Mouse (Mus musculus) cerebellum, adult 9-10 months (tissue): ENCODE results near the gene Ccdc27.

Experiments
- DNase-seq: peaks from one replicate; pipeline ENCODE4 v3.0.0; 2022

The Ccdc27 gene

DNA sequence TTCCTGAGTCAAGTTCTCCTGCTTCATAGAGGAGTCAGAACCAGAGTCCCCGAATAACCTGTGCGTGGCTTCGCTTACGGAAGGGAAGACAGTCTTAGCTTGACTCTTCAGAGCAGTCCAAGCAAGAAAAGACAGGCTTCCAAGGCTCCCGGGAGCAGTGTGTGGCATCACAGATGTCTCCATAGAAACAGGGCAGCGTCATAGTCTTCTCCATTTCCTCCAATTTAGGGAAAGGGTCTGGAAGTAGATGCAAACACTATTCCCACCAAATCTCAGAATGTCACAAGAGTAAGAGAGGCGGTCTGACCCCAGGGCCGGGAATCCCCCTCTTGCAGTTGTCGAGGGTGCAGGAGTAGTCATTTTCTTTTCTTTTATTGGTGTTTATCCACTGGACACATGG is at the start of gene Ccdc27:
Gene Ccdc27 (minus strand): TSS at position 101 of the 400 bp plus-strand sequence.
- no peak for DNase-seq

DNA sequence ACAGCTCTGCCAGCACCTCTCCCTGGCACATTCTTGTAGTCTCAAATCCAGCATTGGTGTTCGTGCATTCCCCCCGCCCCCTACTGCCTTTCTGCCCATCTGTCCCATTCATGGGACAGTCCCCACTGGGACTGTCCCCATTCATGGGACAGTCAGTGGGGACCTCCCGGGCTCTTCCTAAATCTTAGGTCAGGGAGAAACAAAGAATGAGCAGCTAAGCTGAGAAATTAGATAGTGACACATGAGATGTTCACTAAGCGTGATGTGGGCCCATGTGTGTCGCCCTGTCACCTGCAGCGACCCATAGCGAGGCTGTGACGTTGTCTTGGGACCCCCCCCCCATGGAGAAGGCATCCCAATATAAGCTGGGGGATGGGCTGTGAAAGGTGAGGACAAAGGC is 48.9 kb upstream of the Ccdc27 start:
- no peak for DNase-seq

DNA sequence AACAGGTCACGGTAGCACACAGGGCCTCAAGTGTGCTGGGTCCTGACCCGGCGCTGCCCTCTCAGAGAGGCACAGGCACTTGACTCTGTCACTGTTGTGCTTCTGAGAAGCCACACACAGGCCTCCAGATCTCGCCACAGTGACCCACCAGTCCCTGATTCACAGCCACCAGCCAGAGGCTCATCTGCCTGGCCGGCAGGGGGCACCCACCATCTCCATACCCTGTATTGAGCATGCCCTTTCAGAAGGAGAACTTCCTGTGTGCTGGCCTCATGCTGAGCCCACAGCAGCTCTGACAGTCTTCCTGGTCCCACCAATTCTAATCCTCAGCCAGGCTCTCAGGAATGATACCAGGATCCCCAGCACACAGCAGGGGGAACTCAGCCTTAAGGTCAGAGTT is 46.7 kb upstream of the Ccdc27 start:
- DNase-seq = no peak

DNA sequence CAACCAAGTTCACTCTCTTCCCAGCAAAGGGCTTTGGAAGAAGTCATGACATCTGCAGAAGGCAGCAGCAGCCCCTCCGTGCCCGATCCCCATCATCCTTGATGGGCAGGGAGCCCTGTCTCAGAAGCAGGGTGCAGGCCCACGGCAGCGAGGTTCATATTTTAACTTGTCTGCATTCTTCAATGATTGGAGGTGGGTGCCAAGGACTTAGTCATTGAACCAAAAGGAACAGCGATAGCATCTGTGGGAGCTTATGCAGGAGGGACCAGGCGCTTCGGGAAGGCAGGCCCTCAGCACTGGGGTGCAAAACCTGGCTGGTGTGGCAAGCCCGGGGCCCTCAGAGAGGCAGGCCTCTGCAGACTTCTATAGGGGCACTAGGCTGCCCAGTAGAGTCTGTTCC is 44.0 kb upstream of the Ccdc27 start:
- DNase-seq = no peak

DNA sequence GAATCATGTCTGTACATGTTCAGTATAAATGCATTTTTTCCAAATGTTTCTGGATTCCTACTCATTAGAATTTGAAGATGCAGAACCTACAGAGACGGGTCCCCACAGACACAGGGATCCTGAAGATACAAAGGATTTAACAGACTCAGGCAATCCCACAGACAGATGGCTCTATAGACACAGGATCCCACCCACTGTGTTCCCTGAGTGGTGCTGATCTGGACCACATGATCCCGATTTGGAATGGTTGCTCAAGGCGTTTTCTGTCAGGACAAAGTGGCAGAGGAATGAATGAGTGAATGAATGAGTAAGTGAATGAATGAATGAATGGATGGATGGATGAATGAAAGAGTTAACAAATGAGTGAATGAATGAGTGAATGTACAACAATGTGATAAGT is 43.4 kb upstream of the Ccdc27 start:
- no peak for DNase-seq

DNA sequence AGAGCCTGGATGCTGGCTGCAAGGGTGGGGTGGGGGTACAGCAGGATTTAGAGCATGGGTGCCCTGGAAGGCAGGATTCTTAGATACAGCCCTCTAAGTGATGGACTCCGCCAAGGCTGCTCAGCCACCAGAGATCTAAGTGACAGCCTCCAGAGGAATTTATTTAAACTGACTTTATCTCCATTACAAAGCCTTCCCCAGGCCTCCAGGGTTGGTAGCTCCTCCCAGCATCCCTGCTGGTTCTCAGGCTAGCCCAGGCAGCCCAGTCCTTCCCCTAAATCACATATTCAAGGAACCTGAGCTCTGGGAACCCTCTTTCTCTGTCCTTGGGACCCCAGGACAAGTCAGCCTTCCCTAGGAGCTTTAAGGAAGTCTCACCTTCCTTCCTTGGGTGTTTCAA is 39.5 kb upstream of the Ccdc27 start:
- DNase-seq = no peak

DNA sequence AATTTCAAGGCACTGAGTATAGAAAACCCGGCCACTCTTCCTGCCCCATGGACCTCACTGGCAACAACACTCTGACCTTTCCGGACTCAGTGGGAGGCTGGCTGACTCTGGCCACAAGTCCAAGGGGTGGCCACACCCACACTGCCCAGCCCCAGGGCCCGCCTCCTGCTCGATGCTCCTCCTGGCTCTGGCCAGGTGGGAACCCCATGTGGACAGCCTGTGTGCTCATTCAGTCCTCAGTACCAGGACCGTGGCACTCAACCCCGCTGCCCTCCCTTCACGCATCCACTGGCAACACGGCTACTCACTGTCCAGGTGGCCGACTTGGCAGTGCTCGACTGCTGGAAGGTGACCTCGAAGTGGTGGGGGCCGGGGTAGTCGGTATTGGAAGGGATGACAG is 38.5 kb upstream of the Ccdc27 start:
- peak; percentile 46 for DNase-seq

DNA sequence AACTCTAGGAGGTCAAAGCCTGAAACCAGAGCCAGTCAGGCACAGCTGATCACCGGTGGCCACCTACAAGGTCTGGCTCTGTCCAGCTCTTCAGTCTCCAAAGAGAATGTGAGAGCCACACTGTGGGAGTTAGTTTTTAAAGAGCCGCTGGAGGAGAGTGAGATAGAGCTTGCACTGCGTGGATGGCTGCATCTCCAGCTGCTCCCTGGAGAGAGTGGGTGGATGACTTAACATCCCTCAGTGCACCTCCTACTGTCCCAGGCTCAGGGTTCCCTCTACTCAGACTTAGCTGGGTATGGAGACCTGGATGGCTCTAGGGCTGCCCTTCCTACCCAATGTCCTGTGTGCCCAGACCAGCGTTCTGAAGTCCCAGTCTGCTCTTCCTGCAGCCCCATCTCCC is 37.7 kb upstream of the Ccdc27 start:
- no peak for DNase-seq

DNA sequence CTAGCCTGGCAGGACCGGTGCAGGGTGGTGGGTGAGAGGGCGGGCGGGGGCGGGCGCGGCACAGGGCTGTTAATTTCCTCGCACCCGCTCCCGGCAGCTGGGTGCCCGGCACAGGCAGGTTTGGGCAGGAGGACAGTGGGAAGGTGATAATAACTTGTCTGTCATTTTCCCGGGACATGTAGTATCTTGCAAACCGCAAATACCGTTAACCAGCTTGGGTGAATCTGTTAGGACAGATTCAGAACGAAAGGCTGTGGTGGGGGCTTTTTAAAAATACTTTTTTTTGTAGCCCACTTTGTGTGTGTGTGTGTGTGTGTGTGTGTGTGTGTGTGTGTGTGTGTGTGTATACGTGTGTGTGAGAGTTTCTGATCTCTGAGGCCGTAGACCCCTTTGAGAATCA is 29.5 kb upstream of the Ccdc27 start:
- no peak for DNase-seq

DNA sequence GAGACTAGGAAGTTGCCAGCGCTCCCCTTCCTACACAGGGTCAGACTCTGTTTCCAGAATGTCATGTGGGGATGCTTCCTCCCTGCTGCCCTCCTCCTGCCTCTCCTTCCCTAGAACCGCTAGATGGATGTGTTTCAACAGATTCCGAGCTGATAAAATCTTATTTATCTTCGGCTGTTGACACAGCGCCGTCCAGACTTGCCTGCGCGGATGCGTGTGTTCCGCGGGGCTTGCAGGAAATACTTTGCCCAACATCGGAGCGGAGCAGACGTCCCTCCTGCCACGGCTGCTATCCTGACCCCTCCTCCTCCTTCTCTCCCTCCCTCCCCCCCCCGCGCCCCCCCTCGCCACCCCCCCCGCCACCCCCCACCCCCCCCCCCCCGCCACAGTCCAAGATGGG is 29.0 kb upstream of the Ccdc27 start:
- no peak for DNase-seq

DNA sequence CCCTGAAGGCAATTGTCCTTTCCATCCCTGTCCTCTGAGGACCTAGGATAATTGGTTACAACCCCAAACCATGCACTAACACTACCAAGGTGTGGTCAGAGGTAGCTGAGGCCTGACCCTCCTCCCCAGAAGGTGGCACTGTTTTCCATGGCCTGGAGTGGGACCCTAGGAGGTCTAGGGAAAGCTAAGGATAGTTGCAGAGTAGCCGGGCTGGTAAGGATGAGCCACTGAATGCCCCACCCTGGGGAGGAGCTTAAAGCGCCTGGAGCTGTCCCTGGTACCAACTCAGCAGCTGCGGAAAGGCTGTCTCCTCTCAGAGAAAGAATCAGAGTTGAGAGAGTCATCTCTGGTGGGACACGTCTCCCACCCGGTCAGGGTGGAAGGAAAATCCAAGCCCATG is 28.4 kb upstream of the Ccdc27 start:
- DNase-seq = no peak

DNA sequence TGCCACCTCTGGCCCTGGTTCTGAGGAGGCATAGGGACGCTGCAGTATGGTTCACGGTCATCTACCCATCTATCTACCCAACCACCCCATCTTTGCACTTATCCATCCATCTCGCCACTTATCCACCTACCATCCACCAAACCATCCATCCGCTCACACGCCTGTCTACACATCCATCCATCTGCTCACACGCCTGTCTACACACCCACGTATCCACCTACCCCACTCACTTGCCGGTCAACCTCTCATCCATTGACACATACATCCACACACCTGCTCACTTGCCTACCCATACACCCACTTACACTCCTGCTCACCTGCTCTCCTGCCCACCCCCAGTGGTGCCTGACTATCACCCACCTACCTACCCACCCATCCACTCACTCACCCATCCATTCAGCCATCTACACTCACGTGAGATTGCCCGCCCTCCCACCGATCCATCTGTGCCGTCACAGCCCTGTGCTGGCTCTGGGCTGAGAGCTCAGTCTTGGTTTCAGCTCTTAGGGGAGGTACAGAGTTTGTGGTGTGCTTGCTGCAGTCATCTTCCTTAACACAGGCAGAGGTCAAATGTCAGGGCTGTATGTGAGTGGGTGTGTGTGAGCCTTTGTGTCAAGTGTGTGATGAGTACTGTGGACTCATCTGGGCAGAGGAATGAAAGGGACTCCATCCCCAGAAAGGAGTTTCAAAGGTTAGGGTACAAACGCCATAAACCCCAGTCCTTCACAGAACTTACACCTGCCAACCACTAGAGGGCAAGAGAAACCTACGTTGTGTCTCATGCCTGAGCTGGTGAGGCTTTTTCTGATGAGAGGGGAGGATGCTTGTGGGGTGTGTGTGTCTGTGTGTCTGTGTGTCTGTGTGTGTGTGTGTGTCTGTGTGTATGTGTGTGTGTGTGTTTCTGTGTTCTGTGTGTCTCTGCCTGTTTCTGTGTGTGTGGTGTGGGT is 22.6 kb upstream of the Ccdc27 start:
- peak; percentile 52 for DNase-seq

DNA sequence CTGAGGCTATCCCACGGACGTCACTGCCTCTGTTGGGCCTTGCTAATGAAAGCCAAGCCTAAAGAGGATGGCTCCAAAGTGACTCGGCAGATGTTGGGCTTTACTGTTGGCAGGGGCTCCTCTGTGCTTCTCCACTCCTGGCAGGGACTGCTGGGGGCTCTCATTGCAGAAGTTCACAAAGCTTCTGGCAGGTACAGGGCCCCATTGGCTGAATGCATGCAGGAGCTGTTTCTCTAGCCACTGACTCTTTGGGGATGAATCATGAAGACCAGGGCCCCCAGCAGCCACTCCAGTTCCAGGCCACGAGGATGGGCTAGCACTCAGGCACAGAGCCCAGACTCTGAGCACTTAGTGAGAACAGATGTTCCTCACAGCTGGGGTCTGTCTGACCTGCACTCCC is 15.2 kb upstream of the Ccdc27 start:
- DNase-seq = no peak

DNA sequence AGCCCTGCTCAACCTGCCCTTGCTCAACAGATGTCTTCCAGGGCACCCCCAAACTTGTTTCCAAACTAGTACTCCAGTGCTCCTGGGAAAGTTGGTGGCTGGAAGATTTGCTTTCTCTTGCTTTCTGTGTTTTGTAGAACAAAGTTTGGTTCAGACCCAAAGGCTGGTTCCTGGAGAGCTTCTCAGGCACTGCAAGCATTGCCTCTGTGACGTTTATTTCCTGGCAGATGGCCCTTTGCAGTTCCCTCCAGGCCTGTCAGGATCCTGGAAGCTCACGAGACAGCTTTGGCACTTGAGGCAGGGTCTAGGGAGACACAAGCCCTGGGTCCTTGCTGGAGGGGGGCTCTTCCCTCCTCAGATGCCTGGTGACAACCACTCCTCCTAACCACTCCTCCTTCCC is 14.2 kb upstream of the Ccdc27 start:
- DNase-seq = no peak

DNA sequence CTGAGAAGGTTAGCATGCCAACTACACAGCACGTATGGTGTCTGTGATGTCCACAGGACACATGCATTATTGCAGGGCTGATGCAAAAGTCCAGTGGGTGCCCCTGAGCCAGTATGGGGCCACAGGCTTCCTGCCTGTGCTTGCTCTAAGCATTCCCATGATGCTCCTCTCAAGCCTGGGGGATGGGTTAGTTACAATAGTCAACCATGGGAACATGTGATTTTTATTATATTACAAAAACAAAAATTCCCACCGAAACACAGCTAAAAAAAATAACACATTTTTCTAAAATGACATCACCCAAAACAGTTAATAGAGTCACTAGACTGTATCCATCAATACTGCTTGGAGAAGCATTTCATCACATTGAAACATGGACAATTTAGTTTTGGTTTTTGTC is 13.6 kb upstream of the Ccdc27 start:
- no peak for DNase-seq

DNA sequence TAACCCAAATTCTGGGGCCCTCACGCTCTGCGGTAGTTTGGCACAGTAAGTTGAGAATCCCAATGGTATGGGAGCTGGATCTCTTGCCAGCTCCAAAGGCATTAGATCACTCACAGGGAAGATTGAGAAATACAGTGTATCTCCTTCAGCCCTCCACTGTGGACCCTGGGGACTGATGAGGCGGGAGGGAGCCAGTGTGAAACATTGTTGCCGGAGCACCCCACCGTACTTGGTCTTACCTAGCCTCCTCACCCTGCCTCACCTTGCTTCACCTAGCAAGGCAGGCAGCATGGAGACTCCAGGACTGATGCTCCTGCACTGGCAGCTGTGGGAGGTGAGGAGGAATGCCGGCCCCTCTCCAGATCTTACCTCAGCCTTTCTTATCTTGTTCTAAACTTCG is 13.0 kb upstream of the Ccdc27 start:
- DNase-seq = no peak

DNA sequence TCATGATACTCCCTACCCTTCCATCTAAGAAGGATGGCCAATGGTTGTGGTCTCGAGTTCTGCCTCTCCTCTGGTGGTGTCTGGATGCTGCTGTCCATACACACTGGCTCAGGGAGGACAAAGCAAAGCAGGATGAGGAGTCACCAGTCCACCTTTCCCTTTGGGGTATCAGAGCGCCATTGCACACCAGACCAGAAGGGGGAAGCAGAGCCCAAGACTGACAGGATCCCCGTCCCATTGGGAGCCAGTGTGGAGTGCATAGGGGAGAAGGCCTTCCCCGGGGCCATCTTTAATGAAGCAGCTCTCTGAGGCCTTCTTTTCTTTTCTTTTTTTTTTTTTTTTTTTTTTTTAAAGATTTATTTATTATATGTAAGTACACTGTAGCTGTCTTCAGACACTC is 10.6 kb upstream of the Ccdc27 start:
- DNase-seq = no peak

DNA sequence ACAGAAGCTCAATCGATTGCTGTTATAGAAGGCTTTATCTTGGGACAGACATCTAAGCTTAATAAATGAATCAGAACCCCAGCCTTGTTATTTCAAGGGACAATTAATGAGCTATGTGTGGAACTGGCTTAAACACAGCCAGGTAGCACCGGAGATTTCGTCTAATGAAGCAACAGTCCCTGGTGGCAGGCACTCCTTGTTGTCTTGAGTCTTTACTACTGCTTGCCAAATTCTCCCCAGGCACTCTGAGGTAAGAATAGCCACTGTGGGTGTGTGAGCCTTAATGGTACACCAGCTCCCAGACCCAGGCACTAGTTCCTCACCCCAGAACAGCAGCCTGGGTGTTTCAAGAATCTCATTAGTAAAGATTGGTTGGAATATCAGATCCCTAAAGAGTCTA is 8.9 kb upstream of the Ccdc27 start:
- no peak for DNase-seq

DNA sequence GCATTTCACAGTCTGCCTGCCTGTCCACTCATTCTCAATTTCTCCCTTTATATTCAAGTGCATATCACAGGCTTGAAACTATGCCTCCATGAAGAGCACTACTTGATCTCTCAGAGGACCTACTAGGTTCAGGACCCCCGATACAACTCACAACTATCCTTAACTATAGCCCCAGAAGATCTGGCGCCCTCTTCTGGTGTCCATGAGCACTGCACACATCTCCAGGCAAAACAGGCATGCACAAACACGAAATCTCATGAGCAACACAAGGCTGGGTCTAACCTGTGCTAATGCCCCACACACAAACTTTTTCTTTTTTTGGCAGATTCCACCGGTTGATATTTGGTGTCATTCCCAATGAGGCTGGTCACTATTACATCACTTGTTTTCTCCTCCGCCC is 3.4 kb upstream of the Ccdc27 start:
- DNase-seq = no peak

DNA sequence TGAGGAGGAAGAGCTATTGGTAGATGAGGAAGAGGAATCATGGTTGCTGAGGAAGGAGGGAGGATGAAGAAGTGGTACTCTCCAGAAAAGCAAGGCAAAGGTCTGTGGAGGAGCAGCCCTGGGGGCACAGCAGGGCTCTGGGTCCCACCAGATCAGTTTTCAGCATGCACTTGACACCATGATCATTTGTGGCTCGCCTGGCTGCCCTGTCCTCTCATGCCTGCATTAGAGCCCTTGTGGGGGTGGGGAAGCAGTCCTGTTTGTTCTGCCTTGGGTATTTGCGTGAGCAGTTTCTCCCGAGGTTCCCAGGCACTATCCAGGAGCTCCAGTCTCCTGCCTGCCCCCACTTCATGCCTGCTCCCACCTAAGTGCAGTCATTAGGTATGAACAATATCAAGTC is 5.4 kb downstream of the Ccdc27 start:
- no peak for DNase-seq

DNA sequence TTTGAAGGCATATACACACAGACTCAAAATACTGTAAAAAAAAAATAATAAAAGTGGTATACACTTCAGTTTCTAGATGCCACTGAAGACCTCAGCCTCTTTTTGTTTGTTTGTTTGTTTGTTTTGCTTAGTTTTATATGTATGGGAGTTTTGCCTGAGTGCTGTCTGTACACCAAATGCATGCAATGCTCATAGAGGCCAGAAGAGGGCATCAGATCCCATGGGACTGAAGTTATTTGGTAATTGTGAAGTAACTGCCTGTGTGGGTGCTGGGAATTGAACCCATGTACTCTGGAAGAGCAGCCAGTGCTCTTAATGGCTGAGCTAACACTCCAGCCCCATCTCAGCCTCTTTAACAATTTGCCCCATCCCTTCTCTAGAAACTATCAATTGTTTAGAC is 13.8 kb downstream of the Ccdc27 start:
- DNase-seq = no peak

DNA sequence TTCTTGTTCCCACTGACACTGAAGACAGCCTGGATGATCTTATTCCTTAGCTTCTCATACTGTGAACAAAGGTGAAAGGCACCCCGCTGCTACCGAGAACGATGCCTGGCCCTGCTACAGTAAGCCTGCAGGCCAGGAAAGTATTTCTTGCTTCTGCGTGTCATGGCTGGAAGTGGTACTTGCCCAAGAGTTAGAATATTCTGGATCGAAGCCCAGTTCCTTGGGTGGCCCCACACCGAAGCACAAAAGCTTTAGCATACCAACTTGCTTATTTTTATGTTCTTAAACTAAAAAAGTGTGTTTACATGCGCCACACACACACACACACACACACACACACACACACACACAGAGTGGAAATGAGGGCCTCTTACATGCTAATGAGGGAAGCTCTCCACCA is 14.4 kb downstream of the Ccdc27 start:
- DNase-seq = no peak

DNA sequence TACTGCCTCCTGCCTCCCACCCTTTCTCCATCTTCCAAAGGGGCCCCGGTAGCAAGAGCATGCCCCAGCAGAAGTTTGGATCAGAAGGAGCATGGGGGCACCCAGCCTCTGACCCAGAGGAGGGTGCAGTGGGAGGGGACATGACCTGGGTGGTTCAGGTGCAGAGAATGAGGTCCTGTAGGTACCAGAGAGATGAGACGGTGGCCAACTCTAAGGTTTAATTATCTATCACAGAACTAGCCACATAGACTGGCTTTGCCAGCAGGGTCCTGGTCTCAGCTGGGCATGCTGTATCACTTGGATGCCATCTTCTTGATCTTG is 16.1 kb downstream of the Ccdc27 start:
- no peak for DNase-seq

DNA sequence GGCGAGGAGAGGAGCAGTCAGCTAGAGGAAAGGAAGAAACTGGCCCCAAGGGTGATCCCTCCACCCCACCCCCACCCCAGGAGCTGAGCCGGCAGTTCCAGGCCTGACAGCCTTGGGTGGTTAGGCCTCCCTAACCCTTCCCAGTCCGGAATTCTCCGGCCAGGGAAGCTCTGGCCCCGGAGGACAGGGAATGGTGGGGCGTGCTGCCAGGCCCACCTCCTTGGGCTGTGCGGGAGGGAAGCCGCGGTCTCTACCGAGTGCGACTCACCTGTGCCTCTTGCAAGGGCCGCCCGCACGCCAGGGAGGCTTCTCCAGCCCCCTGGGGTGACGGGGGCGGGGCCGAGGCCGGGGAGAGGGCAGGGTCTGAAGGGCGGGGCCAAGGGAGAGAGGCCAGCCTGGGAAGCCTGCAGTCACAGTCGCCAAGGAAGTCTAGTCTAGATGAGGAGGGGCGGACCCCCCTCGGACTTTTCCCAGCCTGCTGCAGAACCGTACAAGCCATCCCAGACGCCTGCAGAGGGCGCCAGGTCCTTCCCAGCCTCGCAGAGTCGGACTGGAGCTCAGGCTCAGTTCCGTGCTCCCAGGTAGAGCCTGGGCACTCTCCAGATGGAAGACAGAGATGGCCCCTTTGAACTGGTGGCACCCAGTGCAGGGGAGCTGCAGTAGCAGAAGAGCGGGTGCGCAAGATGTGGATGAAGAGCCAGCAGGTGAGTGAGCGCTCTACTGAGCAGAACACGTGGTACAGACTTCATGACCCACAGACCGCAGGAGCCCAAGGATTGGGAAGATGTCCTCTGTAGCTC is 16.6 kb downstream of the Ccdc27 start, which contains the start of gene Smim1:
Gene Smim1 (minus strand): TSS at position 590 of the 800 bp plus-strand sequence.
- peak; percentile 58 for DNase-seq
